Mouse (Mus musculus): ENCODE measurements around the gene Tcn2. TPM values are rescaled to one million over a fixed set of nuclear protein-coding genes. Genes with fewer than 3 reads are reported as not detected.

The Tcn2 gene
- polyA plus RNA-seq (2014; fragmentation: Nextera tagmentation; extraction: Ambion mirVana), result 49.0 and 50.4 TPM in 2 replicates

DNA sequence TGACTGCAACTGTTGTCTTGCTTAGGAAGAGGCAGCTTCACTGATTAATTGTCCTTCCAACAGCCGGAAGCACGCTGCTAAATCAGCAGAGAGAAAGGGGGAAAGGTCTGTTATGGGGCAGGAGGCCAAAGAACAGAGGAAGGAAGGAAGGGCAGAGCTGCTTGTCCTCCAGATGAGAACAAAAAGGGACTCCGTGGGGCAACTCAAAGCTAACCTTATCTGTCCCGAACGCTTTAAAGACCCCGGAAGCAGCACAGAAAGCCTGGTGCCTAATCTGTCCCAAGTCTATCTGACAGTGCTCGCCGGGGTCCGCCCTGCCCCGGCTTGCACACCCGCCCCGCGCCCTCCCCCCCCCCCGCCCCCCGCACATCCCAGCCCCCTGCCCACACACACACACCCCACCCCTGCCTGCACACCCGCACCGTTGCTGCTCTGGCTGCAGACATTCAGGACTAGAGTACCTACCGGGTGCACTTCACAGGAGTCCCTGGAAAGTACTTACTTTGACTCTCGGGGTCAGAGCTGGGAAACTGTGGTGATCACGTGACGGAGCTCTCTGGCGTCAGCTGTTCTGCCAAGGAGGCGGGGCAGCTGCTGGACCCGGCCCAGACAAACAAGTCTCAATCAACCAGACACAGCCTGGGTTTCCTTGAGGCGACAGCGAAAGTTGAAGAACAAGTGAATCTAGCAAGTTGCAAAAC is at the start of gene Tcn2:
Gene Tcn2 (minus strand): TSS at position 649 of the 701 bp plus-strand sequence.
- Histone ChIP-seq H3K36me3 (ENCODE audit: control insufficient read depth, insufficient read depth, low read length) (no peaks in the 10 kb centered on the region), H3K4me1 (ENCODE audit: control insufficient read depth, insufficient read depth, low read length) (peaks cover 12% of the 10 kb centered on the region), H3K9ac (ENCODE audit: low read depth, low read length) (peak within 1 kb of the TSS; percentile 62), H3K9me3 (ENCODE audit: control insufficient read depth, low read length) (no peaks in the 10 kb centered on the region), H3K27me3 (replicated peaks; ENCODE audit: control insufficient read depth, insufficient read depth, low read length) (no peaks in the 10 kb centered on the region), H3K4me2 (ENCODE audit: low read depth, low read length) (peak within 1 kb of the TSS; percentile 66), H3K27ac (replicated peaks; ENCODE audit: low read depth, low read length) (0 out of 2 replicates have a peak within 1 kb of the TSS, but pooled peaks have one; percentile 21), H3K4me3 (ENCODE audit: low read depth, low read length) (peak within 1 kb of the TSS; percentile 53)
- 0% methylated on average over 14 of the region's 26 CpGs for WGBS
- peak; percentile 82 for ATAC-seq (ENCODE audit: low read depth)
- peak; percentile 93 for DNase-seq (ENCODE audit: low spot score)

DNA sequence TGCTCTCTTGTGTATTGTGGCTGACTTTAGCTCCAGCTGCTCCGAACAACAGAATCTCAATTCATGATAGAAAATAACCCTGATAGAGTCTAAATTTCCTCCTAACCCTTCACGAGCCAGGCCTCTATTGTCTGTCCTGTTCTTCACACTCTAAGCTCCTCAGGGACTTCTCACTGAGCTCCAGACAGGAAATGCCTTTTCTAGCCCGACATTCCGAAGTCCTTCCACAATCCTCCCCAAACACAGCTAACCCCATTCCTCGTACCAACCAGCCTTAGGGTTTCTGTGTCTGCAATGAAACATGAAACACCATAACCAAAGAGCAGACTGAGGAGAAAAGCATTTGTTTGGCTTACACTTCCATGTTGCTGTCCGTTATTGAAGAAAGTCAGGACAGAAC is 49.6 kb upstream of the Tcn2 start:
- DNase-seq (ENCODE audit: low spot score), result peak; percentile 52
- Histone ChIP-seq H3K9me3 (ENCODE audit: control insufficient read depth, low read length) (no peaks in the 10 kb centered on the region), H3K4me2 (ENCODE audit: low read depth, low read length) (no peak overlapping the region), H3K9ac (ENCODE audit: low read depth, low read length) (no peak overlapping the region), H3K4me1 (ENCODE audit: control insufficient read depth, insufficient read depth, low read length) (0 out of 2 replicates have a peak, but pooled peaks cover 7% of the 10 kb centered on the region), H3K36me3 (ENCODE audit: control insufficient read depth, insufficient read depth, low read length) (peaks cover 38% of the 10 kb centered on the region), H3K27me3 (replicated peaks; ENCODE audit: control insufficient read depth, insufficient read depth, low read length) (peaks cover 3% of the 10 kb centered on the region; the same call in 1 of the 2 replicates), H3K27ac (replicated peaks; ENCODE audit: low read depth, low read length) (no peak overlapping the region), H3K4me3 (ENCODE audit: low read depth, low read length) (no peak overlapping the region)
- ATAC-seq (ENCODE audit: low read depth), result no peak
- 36% methylated on average over 6 of the region's 6 CpGs for WGBS

DNA sequence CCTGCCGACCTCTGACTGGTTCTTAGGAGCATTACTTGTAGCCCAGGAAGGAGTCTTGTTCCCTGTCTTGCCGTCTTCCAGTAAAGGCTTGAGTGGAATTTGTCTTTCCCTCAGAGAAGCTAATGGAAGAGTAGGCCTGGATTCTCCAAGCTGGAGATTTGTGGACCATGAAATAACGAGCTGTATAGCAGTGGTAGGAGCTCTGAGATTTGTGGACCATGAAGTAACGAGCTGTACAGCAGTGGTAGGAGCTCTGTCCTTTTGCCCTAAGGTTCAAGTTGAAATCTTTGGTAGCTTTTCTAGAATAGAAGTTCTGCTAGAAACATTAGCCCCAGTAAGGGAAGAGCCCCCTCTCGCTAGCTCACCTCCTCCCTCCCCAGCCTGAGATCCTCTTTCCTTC is 46.5 kb upstream of the Tcn2 start:
- H3K9ac ChIP-seq (ENCODE audit: low read depth, low read length), result no peak overlapping the region
- WGBS, result 90% methylated on average over 5 of the region's 5 CpGs
- DNase-seq (ENCODE audit: low spot score) (no peak), ATAC-seq (ENCODE audit: low read depth) (no peak)
- H3K36me3 ChIP-seq (ENCODE audit: control insufficient read depth, insufficient read depth, low read length), result peaks cover 68% of the 10 kb centered on the region
- 0 out of 2 replicates have a peak, but pooled peaks cover 3% of the 10 kb centered on the region for H3K4me1 ChIP-seq (ENCODE audit: control insufficient read depth, insufficient read depth, low read length)
- H3K9me3 ChIP-seq (ENCODE audit: control insufficient read depth, low read length), result no peaks in the 10 kb centered on the region
- no peak overlapping the region for H3K27ac ChIP-seq (replicated peaks; ENCODE audit: low read depth, low read length)
- no peak overlapping the region for H3K4me2 ChIP-seq (ENCODE audit: low read depth, low read length)
- no peaks in the 10 kb centered on the region for H3K27me3 ChIP-seq (replicated peaks; ENCODE audit: control insufficient read depth, insufficient read depth, low read length)
- H3K4me3 ChIP-seq (ENCODE audit: low read depth, low read length), result no peak overlapping the region

DNA sequence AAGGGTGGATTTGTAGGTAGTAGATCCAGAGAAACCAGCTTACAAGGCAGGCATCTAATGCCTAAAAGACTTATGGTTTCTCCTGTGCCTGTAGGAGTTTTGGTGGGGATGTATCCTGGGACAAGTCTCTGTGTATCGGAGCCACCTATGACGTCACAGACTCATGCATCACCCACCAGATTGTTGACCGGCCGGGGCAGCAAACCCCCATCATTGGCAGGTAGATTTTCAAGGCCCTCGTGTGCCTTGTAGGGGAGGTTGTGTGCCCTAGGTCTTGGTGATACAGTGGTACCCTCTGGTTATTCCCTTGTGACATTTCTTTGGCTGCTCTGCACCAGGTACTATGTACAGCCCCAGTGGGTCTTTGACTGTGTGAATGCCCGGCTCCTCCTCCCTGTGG is 44.7 kb upstream of the Tcn2 start, which contains the start of gene 4930556J24Rik:
Gene 4930556J24Rik (minus strand): TSS at position 101 of the 400 bp plus-strand sequence.
- H3K4me3 ChIP-seq (ENCODE audit: low read depth, low read length), result no peak within 1 kb of the TSS
- H3K9ac ChIP-seq (ENCODE audit: low read depth, low read length), result no peak within 1 kb of the TSS
- H3K4me1 ChIP-seq (ENCODE audit: control insufficient read depth, insufficient read depth, low read length), result no peaks in the 10 kb centered on the region
- WGBS, result 100% methylated on average over 6 of the region's 6 CpGs
- H3K9me3 ChIP-seq (ENCODE audit: control insufficient read depth, low read length), result no peaks in the 10 kb centered on the region
- ATAC-seq (ENCODE audit: low read depth) (no peak), DNase-seq (ENCODE audit: low spot score) (no peak)
- peaks cover 86% of the 10 kb centered on the region for H3K36me3 ChIP-seq (ENCODE audit: control insufficient read depth, insufficient read depth, low read length)
- H3K27ac ChIP-seq (replicated peaks; ENCODE audit: low read depth, low read length), result no peak within 1 kb of the TSS
- no peaks in the 10 kb centered on the region for H3K27me3 ChIP-seq (replicated peaks; ENCODE audit: control insufficient read depth, insufficient read depth, low read length)
- H3K4me2 ChIP-seq (ENCODE audit: low read depth, low read length), result no peak within 1 kb of the TSS

DNA sequence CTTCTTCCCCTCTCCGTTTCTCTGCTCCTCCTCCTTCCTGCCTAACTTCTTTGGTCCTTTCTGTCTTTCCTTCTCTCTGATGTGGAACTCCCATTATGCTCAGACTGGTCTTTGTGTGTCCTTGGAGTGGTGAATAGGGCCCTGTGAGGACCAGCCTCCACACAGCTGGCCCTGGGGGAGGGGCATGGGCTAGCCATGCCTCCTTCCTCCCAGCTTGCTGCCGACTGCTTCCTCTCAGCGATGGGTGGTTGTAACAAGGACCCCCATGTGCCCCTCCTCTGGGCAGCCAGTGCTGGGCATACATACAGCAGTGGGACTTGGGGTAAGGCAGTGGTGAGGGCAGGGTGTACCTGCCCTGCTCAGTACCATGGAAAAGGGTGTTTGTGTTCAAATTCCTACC is 42.4 kb upstream of the Tcn2 start:
- Histone ChIP-seq H3K9me3 (ENCODE audit: control insufficient read depth, low read length) (no peaks in the 10 kb centered on the region), H3K27me3 (replicated peaks; ENCODE audit: control insufficient read depth, insufficient read depth, low read length) (no peaks in the 10 kb centered on the region), H3K4me2 (ENCODE audit: low read depth, low read length) (no peak overlapping the region), H3K4me1 (ENCODE audit: control insufficient read depth, insufficient read depth, low read length) (no peaks in the 10 kb centered on the region), H3K27ac (replicated peaks; ENCODE audit: low read depth, low read length) (no peak overlapping the region), H3K9ac (ENCODE audit: low read depth, low read length) (no peak overlapping the region), H3K4me3 (ENCODE audit: low read depth, low read length) (no peak overlapping the region), H3K36me3 (ENCODE audit: control insufficient read depth, insufficient read depth, low read length) (peaks cover 98% of the 10 kb centered on the region)
- no peak for DNase-seq (ENCODE audit: low spot score)
- no peak for ATAC-seq (ENCODE audit: low read depth)
- WGBS, result 75% methylated on average over 3 of the region's 3 CpGs

DNA sequence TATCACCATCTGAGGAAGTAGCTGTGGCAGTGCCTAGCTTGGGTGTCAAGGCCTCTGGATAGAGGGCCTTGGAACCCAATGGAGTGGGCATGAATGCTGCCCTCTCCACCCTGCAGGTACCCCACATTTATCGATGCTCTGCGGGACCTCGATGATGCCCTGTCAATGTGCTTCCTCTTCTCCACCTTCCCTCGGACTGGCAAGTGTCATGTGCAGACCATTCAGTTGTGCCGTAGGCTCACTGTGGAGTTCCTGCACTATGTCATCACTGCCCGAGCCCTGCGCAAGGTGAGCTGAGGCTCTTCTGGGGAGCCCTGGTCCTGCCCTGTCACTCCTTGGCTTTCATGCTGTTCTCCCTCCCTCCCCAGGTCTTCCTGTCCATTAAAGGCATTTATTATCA is 41.1 kb upstream of the Tcn2 start:
- no peak overlapping the region for H3K4me3 ChIP-seq (ENCODE audit: low read depth, low read length)
- H3K9me3 ChIP-seq (ENCODE audit: control insufficient read depth, low read length), result no peaks in the 10 kb centered on the region
- no peaks in the 10 kb centered on the region for H3K4me1 ChIP-seq (ENCODE audit: control insufficient read depth, insufficient read depth, low read length)
- H3K4me2 ChIP-seq (ENCODE audit: low read depth, low read length), result no peak overlapping the region
- H3K36me3 ChIP-seq (ENCODE audit: control insufficient read depth, insufficient read depth, low read length), result peaks cover 98% of the 10 kb centered on the region
- H3K27me3 ChIP-seq (replicated peaks; ENCODE audit: control insufficient read depth, insufficient read depth, low read length), result no peaks in the 10 kb centered on the region
- WGBS, result 93% methylated on average over 7 of the region's 7 CpGs
- no peak for ATAC-seq (ENCODE audit: low read depth)
- no peak for DNase-seq (ENCODE audit: low spot score)
- H3K27ac ChIP-seq (replicated peaks; ENCODE audit: low read depth, low read length), result no peak overlapping the region
- no peak overlapping the region for H3K9ac ChIP-seq (ENCODE audit: low read depth, low read length)

DNA sequence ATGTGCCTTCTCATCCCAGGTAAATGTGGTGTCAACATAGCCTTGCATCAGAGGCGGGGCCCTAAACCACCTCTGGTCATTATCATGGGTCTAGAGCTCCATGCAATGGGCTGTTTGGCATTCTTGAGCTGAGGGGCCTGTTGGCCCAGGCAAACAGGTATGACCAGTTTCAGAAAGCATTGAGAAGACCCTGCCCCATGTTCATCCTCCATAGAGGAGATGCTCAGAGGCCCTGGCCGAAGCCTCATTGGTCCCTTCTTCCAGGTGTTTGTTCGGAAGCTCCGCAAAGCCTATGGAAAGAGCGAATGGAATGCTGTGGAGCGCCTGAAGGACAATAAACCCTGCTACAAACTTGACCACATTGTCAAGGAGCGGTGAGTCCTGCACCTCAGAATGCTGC is 38.4 kb upstream of the Tcn2 start:
- no peaks in the 10 kb centered on the region for H3K4me1 ChIP-seq (ENCODE audit: control insufficient read depth, insufficient read depth, low read length)
- no peak overlapping the region for H3K4me2 ChIP-seq (ENCODE audit: low read depth, low read length)
- no peak for ATAC-seq (ENCODE audit: low read depth)
- no peaks in the 10 kb centered on the region for H3K9me3 ChIP-seq (ENCODE audit: control insufficient read depth, low read length)
- H3K9ac ChIP-seq (ENCODE audit: low read depth, low read length), result no peak overlapping the region
- no peaks in the 10 kb centered on the region for H3K27me3 ChIP-seq (replicated peaks; ENCODE audit: control insufficient read depth, insufficient read depth, low read length)
- DNase-seq (ENCODE audit: low spot score), result no peak
- peaks cover 83% of the 10 kb centered on the region for H3K36me3 ChIP-seq (ENCODE audit: control insufficient read depth, insufficient read depth, low read length)
- no peak overlapping the region for H3K27ac ChIP-seq (replicated peaks; ENCODE audit: low read depth, low read length)
- 93% methylated on average over 7 of the region's 7 CpGs for WGBS
- H3K4me3 ChIP-seq (ENCODE audit: low read depth, low read length), result no peak overlapping the region

DNA sequence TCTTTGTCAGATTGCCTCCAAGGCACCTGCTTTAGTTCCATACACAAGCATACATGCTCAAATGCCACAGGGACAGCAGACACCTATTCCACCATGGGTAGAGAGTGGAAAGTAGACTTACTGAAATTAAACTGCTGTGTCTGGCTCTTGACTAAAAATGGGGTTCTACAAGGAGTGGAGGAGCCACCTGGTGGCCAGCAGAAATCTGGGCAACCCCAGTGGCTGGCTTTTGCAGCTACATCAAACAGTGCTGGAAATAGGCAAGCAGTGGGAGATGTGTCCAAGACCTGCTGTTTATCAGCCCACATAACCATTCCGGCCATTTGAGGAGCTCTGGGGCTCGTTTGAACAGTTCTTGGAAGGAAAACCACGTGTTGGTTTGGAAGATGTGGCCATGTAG is 37.9 kb upstream of the Tcn2 start:
- Histone ChIP-seq H3K4me1 (ENCODE audit: control insufficient read depth, insufficient read depth, low read length) (peaks cover 2% of the 10 kb centered on the region; the same call in 1 of the 2 replicates), H3K9me3 (ENCODE audit: control insufficient read depth, low read length) (no peaks in the 10 kb centered on the region), H3K4me3 (ENCODE audit: low read depth, low read length) (no peak overlapping the region), H3K36me3 (ENCODE audit: control insufficient read depth, insufficient read depth, low read length) (peaks cover 78% of the 10 kb centered on the region), H3K27me3 (replicated peaks; ENCODE audit: control insufficient read depth, insufficient read depth, low read length) (no peaks in the 10 kb centered on the region), H3K4me2 (ENCODE audit: low read depth, low read length) (no peak overlapping the region), H3K9ac (ENCODE audit: low read depth, low read length) (no peak overlapping the region), H3K27ac (replicated peaks; ENCODE audit: low read depth, low read length) (no peak overlapping the region)
- no peak for ATAC-seq (ENCODE audit: low read depth)
- no peak for DNase-seq (ENCODE audit: low spot score)
- WGBS, result 70% methylated on average over 3 of the region's 3 CpGs
